Mouse (Mus musculus) stomach, postnatal 0 days (tissue): ENCODE measurements at regions not wholly inside any gene's neighbourhood (a gene's known extent, or its start where the extent isn't known, plus 50 kb on each side); places are given as distances from the start of the nearest gene placed in this dataset.

Experiments used
- ATAC-seq: fragments of 200-750 bp; cut with Nextera tagmentation; 2 replicates; pipeline ENCODE4 v1.8.0; 2017; ENCODE audit not compliant: low FRiP score, low TSS enrichment
- DNase-seq: peaks from one replicate; pipeline ENCODE4 v3.0.0-alpha.2; 2016; ENCODE audit warnings: low spot score
- H3K27ac ChIP-seq: fragments of 300-500 bp; sonication (generic); replicated peaks from 2 replicates; pipeline ENCODE4 v1.5.1; 2014; ENCODE audit warnings: mild to moderate bottlenecking, control low read depth
- H3K27me3 ChIP-seq: fragments of 300-500 bp; sonication (generic); 2 replicates; pipeline ENCODE4 v1.6.1; 2014; ENCODE audit warnings: low read length; ENCODE audit not compliant: control insufficient read depth, insufficient read depth
- H3K36me3 ChIP-seq: fragments of 300-500 bp; sonication (generic); 2 replicates; pipeline ENCODE4 v1.6.1; 2014; ENCODE audit warnings: low read length, mixed read lengths; ENCODE audit not compliant: control insufficient read depth, insufficient read depth
- H3K4me1 ChIP-seq: fragments of 300-500 bp; sonication (generic); replicated peaks from 2 replicates; pipeline ENCODE4 v1.6.1; 2014; ENCODE audit warnings: antibody characterized with exemption; ENCODE audit not compliant: control insufficient read depth, insufficient read depth
- H3K4me2 ChIP-seq: fragments of 300-500 bp; sonication (generic); replicated peaks from 2 replicates; pipeline ENCODE4 v1.6.1; 2014; ENCODE audit warnings: low read depth, mild to moderate bottlenecking, control low read depth, moderate library complexity
- H3K4me3 ChIP-seq: fragments of 300-500 bp; sonication (generic); 2 replicates; pipeline ENCODE4 v1.5.1; 2014; ENCODE audit warnings: low read depth, low read length, control low read depth
- H3K9ac ChIP-seq: fragments of 300-500 bp; sonication (generic); 2 replicates; pipeline ENCODE4 v1.6.1; 2014; ENCODE audit warnings: mild to moderate bottlenecking, low read length, control low read depth, mixed read lengths
- H3K9me3 ChIP-seq: fragments of 300-500 bp; sonication (generic); 2 replicates; pipeline ENCODE4 v1.6.1; 2016; ENCODE audit warnings: low read length; ENCODE audit not compliant: control insufficient read depth
- CTCF ChIP-seq: IDR thresholded peaks from 2 replicates; pipeline ENCODE4 v1.5.1; 2016; ENCODE audit warnings: antibody characterized with exemption, low read depth, mild to moderate bottlenecking, moderate library complexity
- EP300 ChIP-seq: optimal IDR thresholded peaks from 2 replicates; pipeline ENCODE3; 2016; ENCODE audit warnings: antibody characterized with exemption
- WGBS: fragments of 180-500 bp; shearing (Covaris S2); extraction: QIAGEN DNeasy Blood & Tissue Kit; methylation state at CpG from one replicate; pipeline ENCODE4 v1.1.7; 2014; 5-methylcytosine and 5-hydroxymethylcytosine counted together

GRCm38 (mm10) chr3:56590071-56590470 lies 406.6 kb upstream of the Nbea start:
- no peaks in the 10 kb centered on the region for H3K36me3 ChIP-seq
- no peaks in the 10 kb centered on the region for H3K4me1 ChIP-seq
- DNase-seq (no peak), ATAC-seq (no peak)
- H3K9me3 ChIP-seq = no peaks in the 10 kb centered on the region
- TF ChIP-seq CTCF = no peak
- no peak for TF ChIP-seq EP300
- no peak overlapping the region for H3K9ac ChIP-seq
- H3K27ac ChIP-seq = no peak overlapping the region
- WGBS = 59% methylated on average over 6 of the region's 6 CpGs
- no peaks in the 10 kb centered on the region for H3K27me3 ChIP-seq
- no peak overlapping the region for H3K4me3 ChIP-seq
- H3K4me2 ChIP-seq = no peak overlapping the region

GRCm38 (mm10) chr3:56575422-56575821 lies 391.9 kb upstream of the Nbea start:
- ATAC-seq = 0 out of 2 replicates have a peak, but pooled peaks have one; percentile 49
- no peaks in the 10 kb centered on the region for H3K27me3 ChIP-seq
- H3K4me2 ChIP-seq = no peak overlapping the region
- H3K9me3 ChIP-seq = no peaks in the 10 kb centered on the region
- no peaks in the 10 kb centered on the region for H3K4me1 ChIP-seq
- H3K27ac ChIP-seq = no peak overlapping the region
- H3K36me3 ChIP-seq = no peaks in the 10 kb centered on the region
- H3K9ac ChIP-seq = no peak overlapping the region
- 58% methylated on average over 5 of the region's 5 CpGs for WGBS
- no peak for DNase-seq
- no peak overlapping the region for H3K4me3 ChIP-seq
- TF ChIP-seq CTCF (no peak), EP300 (no peak)

DNA sequence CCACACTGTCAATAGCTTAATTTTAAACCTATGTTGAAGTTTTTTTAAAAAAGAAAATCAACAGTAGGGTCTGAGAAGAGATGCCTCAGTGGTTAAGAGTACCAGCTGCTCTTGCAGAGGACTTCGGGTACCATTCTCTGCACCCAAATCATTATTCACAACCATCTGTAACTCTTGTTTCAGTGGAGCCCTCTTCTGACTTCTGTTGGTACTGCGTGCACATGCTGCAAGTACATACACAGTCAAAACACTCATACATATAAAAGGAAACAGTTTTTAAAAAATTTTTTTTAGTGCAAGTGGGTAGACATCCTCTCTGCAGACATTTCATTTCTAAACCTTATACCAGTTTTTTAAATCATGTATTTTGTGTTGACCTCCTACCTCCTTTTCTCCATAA lies 352.7 kb upstream of the Nbea start:
- 80% methylated on average over 2 of the region's 2 CpGs for WGBS
- Histone ChIP-seq H3K36me3 (no peaks in the 10 kb centered on the region), H3K27ac (no peak overlapping the region), H3K9me3 (no peaks in the 10 kb centered on the region), H3K4me2 (no peak overlapping the region), H3K27me3 (no peaks in the 10 kb centered on the region), H3K4me3 (no peak overlapping the region), H3K9ac (no peak overlapping the region), H3K4me1 (no peaks in the 10 kb centered on the region)
- TF ChIP-seq EP300 (no peak), CTCF (peak; percentile 31)
- DNase-seq (no peak), ATAC-seq (no peak)

DNA sequence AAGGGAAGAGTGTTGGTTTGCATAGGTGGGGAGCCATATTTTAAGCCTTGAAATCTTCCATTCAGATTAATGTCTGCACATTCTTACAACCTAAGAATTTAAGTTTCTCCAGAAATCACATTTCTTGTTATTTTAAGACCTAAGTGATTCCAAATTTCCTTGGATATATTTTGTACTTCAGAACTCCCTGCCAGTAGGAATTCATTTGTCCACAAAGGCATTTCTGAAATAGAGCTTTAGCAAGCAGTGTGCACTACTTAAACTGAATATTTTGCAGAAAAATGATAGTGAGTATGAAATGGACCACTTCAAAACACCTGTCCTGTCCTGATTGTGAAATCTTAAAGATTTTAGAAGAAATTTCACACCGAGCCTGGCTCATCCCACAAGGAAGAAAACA lies 320.9 kb upstream of the Nbea start:
- no peaks in the 10 kb centered on the region for H3K36me3 ChIP-seq
- H3K4me1 ChIP-seq = no peaks in the 10 kb centered on the region
- H3K4me3 ChIP-seq = no peak overlapping the region
- TF ChIP-seq CTCF (no peak), EP300 (no peak)
- 67% methylated on average over 1 of the region's 1 CpGs for WGBS
- ATAC-seq (no peak), DNase-seq (no peak)
- no peak overlapping the region for H3K9ac ChIP-seq
- no peak overlapping the region for H3K4me2 ChIP-seq
- H3K27ac ChIP-seq = no peak overlapping the region
- H3K27me3 ChIP-seq = no peaks in the 10 kb centered on the region
- H3K9me3 ChIP-seq = no peaks in the 10 kb centered on the region

DNA sequence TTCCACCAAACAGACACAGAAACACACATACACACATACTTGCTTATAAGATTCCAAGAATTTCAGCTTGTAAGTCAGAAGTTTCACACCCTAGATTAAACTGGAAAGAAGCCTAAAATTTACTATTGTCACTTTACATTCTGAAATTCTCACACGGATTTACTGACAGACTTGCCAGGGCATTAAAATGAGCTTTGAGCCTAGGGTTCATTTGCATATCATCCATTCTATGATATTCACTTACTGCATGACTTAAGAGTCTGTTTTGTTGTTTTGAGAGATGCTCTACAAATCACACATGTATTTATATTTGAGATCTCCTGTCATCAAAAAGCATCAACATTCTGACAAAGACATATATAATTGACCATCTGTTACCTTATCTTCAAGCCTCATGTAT lies 315.8 kb upstream of the Nbea start:
- H3K4me2 ChIP-seq = no peak overlapping the region
- H3K4me3 ChIP-seq = no peak overlapping the region
- no peak overlapping the region for H3K27ac ChIP-seq
- H3K36me3 ChIP-seq = no peaks in the 10 kb centered on the region
- H3K9ac ChIP-seq = no peak overlapping the region
- DNase-seq (no peak), ATAC-seq (no peak)
- TF ChIP-seq EP300 (no peak), CTCF (no peak)
- no peaks in the 10 kb centered on the region for H3K27me3 ChIP-seq
- WGBS = 53% methylated on average over 1 of the region's 1 CpGs
- H3K9me3 ChIP-seq = no peaks in the 10 kb centered on the region
- H3K4me1 ChIP-seq = no peaks in the 10 kb centered on the region

DNA sequence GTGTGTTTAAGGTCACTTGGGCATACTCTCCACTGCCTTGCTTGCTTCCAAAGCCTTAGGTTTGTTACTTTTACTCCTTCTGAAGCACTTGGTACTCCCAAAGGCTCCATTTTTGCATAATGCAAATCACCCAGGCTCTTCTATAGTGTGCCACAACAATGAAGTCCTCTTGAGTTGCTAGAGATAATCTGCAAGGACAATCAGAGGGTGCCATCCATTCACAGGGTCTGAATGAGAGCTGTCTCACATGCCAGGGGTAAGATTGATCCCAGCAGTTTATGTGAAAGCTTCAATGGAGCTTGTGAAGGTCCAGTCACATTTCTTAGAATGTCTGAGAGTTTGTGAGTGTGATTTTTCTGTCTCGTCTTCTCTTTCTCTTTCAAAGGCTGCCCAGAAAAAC lies 310.4 kb upstream of the Nbea start:
- no peak overlapping the region for H3K4me2 ChIP-seq
- no peak overlapping the region for H3K4me3 ChIP-seq
- no peak for TF ChIP-seq EP300
- no peak for TF ChIP-seq CTCF
- DNase-seq (no peak), ATAC-seq (no peak)
- 67% methylated on average over 1 of the region's 1 CpGs for WGBS
- no peak overlapping the region for H3K9ac ChIP-seq
- H3K36me3 ChIP-seq = no peaks in the 10 kb centered on the region
- no peaks in the 10 kb centered on the region for H3K9me3 ChIP-seq
- H3K27me3 ChIP-seq = no peaks in the 10 kb centered on the region
- H3K4me1 ChIP-seq = no peaks in the 10 kb centered on the region
- no peak overlapping the region for H3K27ac ChIP-seq
